In the genomic region with DNA sequence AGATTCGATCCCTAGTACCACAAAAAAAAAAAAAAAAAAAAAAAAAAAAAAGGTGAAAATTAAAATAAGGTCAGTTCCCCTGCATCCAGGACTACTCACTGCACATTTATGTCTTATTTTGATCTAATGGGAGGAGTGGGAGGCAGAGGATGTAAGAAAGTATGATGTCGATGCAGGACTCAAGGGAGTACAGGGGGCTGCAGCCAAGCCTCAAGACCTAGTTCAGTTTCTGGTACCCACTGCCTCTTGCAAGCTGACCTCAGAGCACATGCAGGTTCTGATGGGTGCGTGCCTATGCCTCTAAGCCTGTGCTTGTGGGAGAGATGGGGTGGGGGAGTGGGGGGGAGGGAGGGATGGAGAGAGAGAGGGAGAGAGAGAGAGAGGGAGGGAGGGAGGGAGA, we compare ENCODE assay signal across 28 mouse cellular contexts. TPM values are rescaled to one million over a fixed set of nuclear protein-coding genes. Genes with fewer than 3 reads are reported as not detected.
"Had no signal": no experiment of that assay in that cellular context is flagged by ENCODE, and none has a peak within 500 bp of the region (broad histone marks: within the 10 kb centered on the region; RNA-seq: fewer than 3 reads in every experiment).

No protein-coding gene starts in this region.

- ATAC-seq: inflammation-experienced regulatory T-cells, adult 6 months; intestine, embryonic 15.5 days; intestine, postnatal 0 days had no signal

- H3K9ac ChIP-seq: heart, embryonic 13.5 days; heart, embryonic 15.5 days; hindbrain, embryonic 13.5 days; hindbrain, embryonic 15.5 days; intestine, embryonic 15.5 days; limb, embryonic 12.5 days had no signal

- H3K4me1 ChIP-seq: intestine, embryonic 15.5 days; limb, embryonic 12.5 days had no signal

- H3K27me3 ChIP-seq: intestine, embryonic 15.5 days had no signal

- H3K9me3 ChIP-seq: heart, embryonic 13.5 days; heart, embryonic 15.5 days; hindbrain, embryonic 13.5 days; hindbrain, embryonic 15.5 days; intestine, embryonic 15.5 days; limb, embryonic 10.5 days; limb, embryonic 12.5 days had no signal

- H3K27ac ChIP-seq: heart, adult 2 months; heart, embryonic 13.5 days; heart, embryonic 15.5 days; hindbrain, embryonic 13.5 days; hindbrain, embryonic 15.5 days; intestine, embryonic 15.5 days; layer of hippocampus, adult 2 months; left cerebral cortex, adult 2 months; limb, embryonic 10.5 days; limb, embryonic 12.5 days had no signal

- H3K4me2 ChIP-seq: heart, embryonic 15.5 days; hindbrain, embryonic 13.5 days; hindbrain, embryonic 15.5 days; intestine, embryonic 15.5 days; limb, embryonic 12.5 days; liver, embryonic 11.5 days had no signal

- H3K36me3 ChIP-seq: heart, embryonic 13.5 days; heart, embryonic 15.5 days; hindbrain, embryonic 13.5 days; hindbrain, embryonic 15.5 days; intestine, embryonic 15.5 days; limb, embryonic 10.5 days; limb, embryonic 12.5 days had no signal

- H3K4me3 ChIP-seq: heart, adult 2 months; hindbrain, embryonic 13.5 days; hindbrain, embryonic 15.5 days; intestine, embryonic 15.5 days; layer of hippocampus, adult 2 months; left cerebral cortex, adult 2 months; limb, embryonic 10.5 days; limb, embryonic 12.5 days had no signal

- DNase-seq: gastrocnemius, postnatal 14 days; gastrocnemius, postnatal 36 days; heart, adult 11 months; heart, adult 2 months; heart, postnatal 14 days; heart, postnatal 36 days; kidney, adult 18-20 months; kidney, adult 8-10 months; kidney, postnatal 10 days; kidney, postnatal 25 days; kidney, postnatal 4 days; liver had no signal

RNA-seq across cellular contexts. Expression of a gene that starts 1.7 kb away (rescaled TPM):
- total RNA-seq: hematopoietic stem cell, adult 5-6 weeks; layer of hippocampus, adult 2 months; layer of hippocampus, postnatal 10 days; left cerebral cortex, adult 2 months; left cerebral cortex, postnatal 14 days; left cerebral cortex, postnatal 36 days had no signal
